In the genomic region with DNA sequence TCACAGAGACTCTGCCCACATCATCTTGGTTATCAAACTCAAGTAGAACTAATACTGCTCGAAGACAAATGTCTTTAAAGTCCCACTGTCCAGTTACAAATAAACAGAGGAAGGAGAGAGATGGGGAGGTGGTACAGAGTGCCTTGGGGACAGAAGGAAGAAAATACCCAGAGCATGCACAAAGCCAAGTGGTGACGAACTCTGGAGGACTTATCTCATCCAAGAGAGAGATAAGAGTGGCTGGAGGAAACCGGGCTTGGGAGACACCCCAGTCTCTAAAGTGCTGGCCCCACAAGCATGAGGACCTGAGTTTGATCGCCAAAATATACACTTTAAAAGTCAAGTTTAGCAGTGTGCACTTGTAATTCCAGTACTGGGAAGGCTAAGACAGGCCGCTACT, we compare ENCODE assay signal across 24 mouse cellular contexts.
"Had no signal": no experiment of that assay in that cellular context is flagged by ENCODE, and none has a peak within 500 bp of the region (broad histone marks: within the 10 kb centered on the region; RNA-seq: fewer than 3 reads in every experiment).

No protein-coding gene starts in this region.

- ATAC-seq: hindbrain, embryonic 16.5 days; inflammation-experienced regulatory T-cells, adult 6 months; intestine, embryonic 15.5 days; intestine, postnatal 0 days had no signal

- H3K4me1 ChIP-seq: liver, embryonic 13.5 days; liver, embryonic 15.5 days had no signal

- H3K9ac ChIP-seq: hindbrain, embryonic 12.5 days; hindbrain, embryonic 14.5 days; intestine, embryonic 15.5 days; limb, embryonic 12.5 days; liver, embryonic 13.5 days; liver, embryonic 15.5 days had no signal

- H3K36me3 ChIP-seq: hindbrain, embryonic 10.5 days; hindbrain, embryonic 12.5 days; intestine, embryonic 15.5 days; limb, embryonic 10.5 days; limb, embryonic 12.5 days; liver, embryonic 13.5 days; liver, embryonic 15.5 days had no signal

- H3K27ac ChIP-seq: gastrocnemius, adult 2 months; hindbrain, embryonic 10.5 days; hindbrain, embryonic 12.5 days; hindbrain, embryonic 14.5 days; intestine, embryonic 15.5 days; layer of hippocampus, adult 2 months; left cerebral cortex, adult 2 months; limb, embryonic 10.5 days; limb, embryonic 12.5 days; liver, embryonic 13.5 days; liver, embryonic 15.5 days had no signal

- DNase-seq: gastrocnemius, adult 2 months; gastrocnemius, postnatal 10 days; gastrocnemius, postnatal 25 days; heart, postnatal 10 days; heart, postnatal 4 days; kidney, adult 18-20 months; kidney, adult 8-10 months; kidney, postnatal 10 days; kidney, postnatal 25 days; liver; liver, embryonic 13.5 days had no signal

- H3K27me3 ChIP-seq: hindbrain, embryonic 12.5 days; intestine, embryonic 15.5 days; limb, embryonic 12.5 days; liver, embryonic 13.5 days; liver, embryonic 15.5 days had no signal

- H3K4me3 ChIP-seq: gastrocnemius, adult 2 months; hindbrain, embryonic 10.5 days; hindbrain, embryonic 12.5 days; intestine, embryonic 15.5 days; layer of hippocampus, adult 2 months; left cerebral cortex, adult 2 months; limb, embryonic 10.5 days; limb, embryonic 12.5 days; liver, embryonic 13.5 days; liver, embryonic 15.5 days had no signal

- H3K9me3 ChIP-seq: hindbrain, embryonic 10.5 days; hindbrain, embryonic 12.5 days; intestine, embryonic 15.5 days; limb, embryonic 10.5 days; limb, embryonic 12.5 days; liver, embryonic 13.5 days; liver, embryonic 15.5 days had no signal

- H3K4me2 ChIP-seq: hindbrain, embryonic 12.5 days; hindbrain, embryonic 14.5 days; intestine, embryonic 15.5 days; limb, embryonic 12.5 days; liver, embryonic 11.5 days; liver, embryonic 13.5 days; liver, embryonic 15.5 days had no signal
